8 mouse cellular contexts compared by ENCODE assay signal in genomic region chr10:86636953-86637376, GRCm38 (mm10).
DNase-seq lines count a peak whose midpoint lies in the region; ATAC-seq and TF ChIP-seq lines count a peak whose summit lies in the region.
"Not testable (repeated sequence)": the region's sequence is repeated elsewhere in the genome, so short reads cannot be mapped to it uniquely, and the experiment has no call there.

No protein-coding gene starts in this region.

- WGBS in bone marrow, adult 2 months: under 1% methylated on average over 14 of the region's 14 CpGs
- WGBS in embryonic facial prominence, embryonic 15.5 days: 1% methylated on average over 14 of the region's 14 CpGs
- WGBS in limb, embryonic 13.5 days: 4% methylated on average over 14 of the region's 14 CpGs
- WGBS in midbrain, embryonic 16.5 days: 3% methylated on average over 14 of the region's 14 CpGs
- 1% methylated on average over 14 of the region's 14 CpGs for WGBS in spleen, adult 2 months

- ATAC-seq in embryonic facial prominence, embryonic 15.5 days (ENCODE audit: insufficient number of reproducible peaks, low FRiP score, low TSS enrichment, low read depth): peak; percentile 54; the same call in 1 of the 2 replicates
- peak; percentile 85; the same call in 1 of the 2 replicates for ATAC-seq in limb, embryonic 13.5 days (ENCODE audit: low FRiP score, low read depth)
- ATAC-seq in midbrain, embryonic 16.5 days: peak; percentile 89

- peak overlapping the region; percentile 3 for H3K4me3 ChIP-seq in bone marrow, adult 2 months (replicated peaks; ENCODE audit: control insufficient read depth, low read depth, low read length)
- peak overlapping the region; percentile 37 for H3K4me3 ChIP-seq in embryonic facial prominence, embryonic 15.5 days (replicated peaks)
- peak overlapping the region; percentile 38 for H3K4me3 ChIP-seq in limb, embryonic 13.5 days
- H3K4me3 ChIP-seq in midbrain, embryonic 16.5 days (ENCODE audit: low read depth, low read length): peak overlapping the region; percentile 35
- H3K4me3 ChIP-seq in spleen, adult 2 months (ENCODE audit: extremely low read depth, insufficient read depth, insufficient read length): not testable (repeated sequence)

- 0 out of 2 replicates have a peak overlapping the region, but pooled peaks have one; percentile 9 for H3K9ac ChIP-seq in embryonic facial prominence, embryonic 15.5 days
- H3K9ac ChIP-seq in limb, embryonic 13.5 days: 0 out of 2 replicates have a peak overlapping the region, but pooled peaks have one; percentile 31
- H3K9ac ChIP-seq in midbrain, embryonic 16.5 days (ENCODE audit: low read depth, low read length): peak overlapping the region; percentile 17; the same call in 1 of the 2 replicates

- not testable (repeated sequence) for H3K36me3 ChIP-seq in embryonic facial prominence, embryonic 15.5 days; limb, embryonic 13.5 days; midbrain, embryonic 16.5 days (ENCODE audit: control insufficient read depth, insufficient read depth, low read length); spleen, adult 2 months (ENCODE audit: control insufficient read depth, insufficient read depth, low read length)

- not testable (repeated sequence) for H3K27me3 ChIP-seq in embryonic facial prominence, embryonic 15.5 days; limb, embryonic 13.5 days; midbrain, embryonic 16.5 days (ENCODE audit: control insufficient read depth, insufficient read depth, low read depth, low read length); spleen, adult 2 months (ENCODE audit: control insufficient read depth, insufficient read depth, low read length)

- not testable (repeated sequence) for H3K9me3 ChIP-seq in embryonic facial prominence, embryonic 15.5 days (replicated peaks); limb, embryonic 13.5 days; midbrain, embryonic 16.5 days (replicated peaks; ENCODE audit: control insufficient read depth, low read length, poor library complexity, severe bottlenecking)

- 0 out of 2 replicates have a peak, but pooled peaks have one; percentile 33 for TF ChIP-seq POLR2A in bone marrow, adult 2 months (IDR thresholded peaks at IDR 0.05; ENCODE audit: borderline replicate concordance, control insufficient read depth, low read depth, low read length)
- TF ChIP-seq POLR2A in spleen, adult 2 months (IDR thresholded peaks at IDR 0.05; ENCODE audit: low read depth, low read length): not testable (repeated sequence)

- H3K4me2 ChIP-seq in embryonic facial prominence, embryonic 15.5 days (replicated peaks): peak overlapping the region; percentile 53
- H3K4me2 ChIP-seq in limb, embryonic 13.5 days (replicated peaks): peak overlapping the region; percentile 61
- peak overlapping the region; percentile 47 for H3K4me2 ChIP-seq in midbrain, embryonic 16.5 days (ENCODE audit: low read length)

- H3K4me1 ChIP-seq in bone marrow, adult 2 months (ENCODE audit: control insufficient read depth, insufficient read depth, low read length); embryonic facial prominence, embryonic 15.5 days; limb, embryonic 13.5 days; midbrain, embryonic 16.5 days (ENCODE audit: control insufficient read depth, insufficient read depth, low read length); spleen, adult 2 months (ENCODE audit: control insufficient read depth, insufficient read depth, insufficient read length): not testable (repeated sequence)

- not testable (repeated sequence) for H3K27ac ChIP-seq in bone marrow, adult 2 months (ENCODE audit: control insufficient read depth, insufficient read depth, low read depth, low read length, poor library complexity); embryonic facial prominence, embryonic 15.5 days (replicated peaks); limb, embryonic 13.5 days; midbrain, embryonic 16.5 days (ENCODE audit: low read length); spleen, adult 2 months (ENCODE audit: insufficient read depth, low read length)

- TF ChIP-seq CTCF in bone marrow, adult 2 months (IDR thresholded peaks at IDR 0.05; ENCODE audit: control insufficient read depth, insufficient read depth, low read length): peak; percentile 81
- peak; percentile 83 for TF ChIP-seq CTCF in spleen, adult 2 months (IDR thresholded peaks at IDR 0.05; ENCODE audit: extremely low read depth, insufficient read depth, insufficient read length, insufficient replicate concordance)

- DNase-seq in A20 (ENCODE audit: low read depth, low spot score): peak; percentile 91
- peak; percentile 61 to 66 for DNase-seq in heart, adult 9 months (ENCODE audit: low spot score in 2 of 2)
- DNase-seq in kidney, adult 9 months: peak; percentile 87
- DNase-seq in spleen, adult 2 months (ENCODE audit: low read depth in 1 of 2, low spot score in 2 of 2): peak; percentile 75 to 86
